Mouse (Mus musculus): ENCODE results near the gene Glod4.
A peak's percentile ranks its signal among the peaks of the same experiment; 100 is the strongest.

Gene Glod4

DNA sequence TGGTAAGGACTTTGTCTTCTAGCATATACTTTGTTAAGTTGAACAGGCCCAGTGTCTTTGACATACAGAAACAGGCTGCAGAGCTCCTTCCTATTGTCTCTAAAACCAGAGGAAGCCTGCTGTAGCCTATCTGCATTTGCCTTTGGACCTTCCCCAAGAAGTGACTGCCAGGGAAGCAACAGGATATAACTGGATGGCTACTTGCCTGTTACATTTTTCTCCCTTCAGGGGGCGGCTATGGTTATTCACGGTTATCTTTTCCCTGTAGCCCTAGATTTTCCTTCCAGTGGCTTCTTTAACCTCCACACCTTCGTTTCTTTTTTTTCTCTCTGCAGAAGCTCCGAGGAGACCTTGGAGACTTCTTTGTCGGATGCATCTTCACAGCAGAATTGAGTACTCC is 36.7 kb downstream of the Glod4 start:
- DNase-seq (ENCODE audit: extremely low read depth, low read depth) = no peak

DNA sequence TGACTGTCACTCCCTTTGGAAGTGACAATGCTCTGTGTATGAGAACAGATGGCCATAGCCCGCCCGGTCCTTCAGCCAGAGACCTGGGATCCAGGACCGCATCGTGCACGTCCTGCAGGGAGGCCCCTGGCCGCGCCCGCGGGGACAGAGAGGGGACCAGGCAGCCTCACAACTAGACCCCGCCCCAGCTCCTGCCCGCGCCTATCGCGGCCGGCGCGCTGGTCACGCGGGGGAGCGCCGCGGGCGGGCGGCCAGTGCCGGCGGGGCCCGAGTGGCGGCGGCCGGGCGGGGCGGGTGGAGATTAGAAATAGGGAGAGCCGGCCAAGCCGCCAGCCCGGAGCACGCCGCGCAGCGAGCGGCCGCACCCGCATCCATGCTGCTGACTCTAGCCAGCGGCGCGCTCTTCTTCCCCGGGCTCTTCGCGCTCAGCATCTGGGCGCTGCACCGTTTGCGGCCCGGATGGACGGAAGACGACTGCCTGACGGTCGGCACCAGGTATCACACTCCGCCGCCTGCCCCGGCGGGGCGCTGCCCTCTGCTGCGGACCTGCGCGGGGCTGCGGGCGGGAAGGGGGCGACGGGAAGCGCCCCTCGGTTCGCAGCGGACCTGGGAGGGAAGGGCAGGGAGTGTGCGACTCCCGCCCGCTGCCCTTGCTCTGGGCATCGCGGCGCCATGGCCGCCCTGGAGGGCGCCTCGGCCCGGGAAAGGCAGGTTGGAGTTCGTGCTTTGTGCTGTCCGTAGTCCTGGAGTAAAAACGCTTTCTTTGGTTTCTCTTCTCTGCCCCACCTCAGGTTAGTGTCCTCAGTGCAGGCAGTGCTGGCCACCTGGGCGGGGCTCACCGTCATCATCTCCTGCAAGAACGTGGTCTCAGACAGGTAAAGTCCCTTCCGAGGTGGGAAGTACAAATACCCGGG is 41.5 kb downstream of the Glod4 start:
- no peak for DNase-seq (ENCODE audit: extremely low read depth, low read depth)

DNA sequence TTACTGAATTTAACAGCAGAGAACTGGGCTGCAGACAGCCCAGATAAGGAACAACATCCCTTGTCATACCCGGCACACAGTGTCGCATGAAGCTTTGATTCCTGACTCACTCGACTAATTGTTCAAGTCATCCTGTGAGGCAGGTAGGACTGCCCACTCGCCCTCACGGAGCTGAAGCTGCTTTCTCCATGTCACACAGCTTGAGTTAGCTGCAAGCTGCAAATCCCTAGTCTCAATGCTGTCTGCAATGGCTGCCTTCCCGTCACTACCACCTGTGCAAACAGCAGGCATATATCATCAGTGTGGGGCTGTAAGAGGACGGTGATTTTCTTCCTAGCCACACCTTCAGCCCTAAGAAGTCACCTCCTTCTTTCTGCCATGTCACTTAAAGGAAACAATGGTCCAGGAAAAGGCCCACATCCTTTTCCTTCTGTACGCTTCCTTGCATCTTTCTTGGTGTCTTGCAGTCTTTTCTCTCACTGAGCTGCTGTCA is 46.5 kb downstream of the Glod4 start:
- no peak for DNase-seq (ENCODE audit: extremely low read depth, low read depth)

DNA sequence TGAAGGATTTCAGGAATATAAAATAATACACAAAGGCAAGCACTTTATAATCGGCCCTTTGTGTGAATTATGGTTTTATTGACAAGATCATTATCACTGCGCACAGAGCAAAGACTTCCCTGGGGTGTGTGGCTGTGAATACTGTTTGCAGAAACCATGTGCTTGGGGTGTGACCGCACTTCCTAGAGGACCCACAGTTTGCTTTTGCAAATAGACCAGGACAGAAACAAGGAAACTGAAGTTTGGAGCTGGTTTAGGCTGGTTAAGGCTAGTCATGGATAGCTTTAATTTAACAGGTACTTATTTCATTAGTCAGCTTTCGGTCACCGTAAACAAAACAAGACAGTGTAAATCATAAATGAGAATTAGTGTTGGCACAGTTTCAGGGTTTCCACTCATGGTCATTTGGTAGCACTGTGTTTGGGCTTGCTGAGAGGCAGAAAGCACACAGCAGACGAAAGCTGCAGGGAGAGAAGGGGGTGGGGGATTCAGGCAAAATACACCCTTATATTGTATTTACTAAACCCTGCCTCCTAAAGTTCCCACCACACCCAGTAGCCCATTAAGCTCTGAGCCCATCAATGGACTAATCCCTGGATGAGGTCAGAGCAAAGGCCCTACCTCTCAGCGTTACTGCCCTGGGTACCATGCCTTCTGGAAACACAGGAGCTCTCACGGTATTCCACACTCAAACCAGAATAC is 47.1 kb downstream of the Glod4 start:
- DNase-seq (ENCODE audit: extremely low read depth, low read depth) = no peak

DNA sequence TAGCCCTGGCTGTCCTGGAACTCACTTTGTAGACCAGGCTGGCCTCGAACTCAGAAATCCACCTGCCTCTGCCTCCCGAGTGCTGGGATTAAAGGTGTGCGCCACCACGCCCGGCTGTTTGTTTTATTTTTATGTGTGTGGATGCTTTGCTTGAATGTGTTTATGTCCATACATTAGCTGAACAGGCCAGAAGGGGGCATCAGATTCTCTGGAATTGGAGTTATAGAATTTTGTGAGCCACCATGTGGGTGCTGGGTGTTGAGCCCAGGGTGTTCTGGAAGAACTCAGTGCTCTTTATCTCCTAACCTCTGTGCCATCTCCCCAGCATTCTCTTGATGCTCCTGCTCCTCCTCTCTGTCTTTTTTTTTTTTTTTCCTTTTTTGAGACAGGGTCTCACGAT is 56.6 kb downstream of the Glod4 start:
- DNase-seq (ENCODE audit: extremely low read depth, low read depth) = no peak

DNA sequence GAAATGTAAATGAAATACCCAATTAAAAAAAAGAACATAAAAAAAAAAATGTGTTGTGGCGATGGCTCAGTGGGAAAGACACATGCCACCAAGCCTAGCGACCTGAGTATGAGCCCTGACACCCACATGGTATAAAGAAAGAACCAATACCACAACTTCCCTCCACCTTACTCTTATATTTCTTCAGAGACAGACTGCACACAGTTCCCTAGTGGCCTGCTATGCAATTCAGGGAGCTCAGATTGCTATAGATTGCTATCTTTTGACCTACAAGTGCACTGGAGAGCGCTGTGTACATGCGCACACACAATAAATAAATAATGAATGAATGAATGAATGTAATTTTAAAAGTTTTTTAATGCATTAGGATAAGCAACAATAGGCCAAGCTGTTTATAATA is 59.8 kb downstream of the Glod4 start:
- no peak for DNase-seq (ENCODE audit: extremely low read depth, low read depth)

DNA sequence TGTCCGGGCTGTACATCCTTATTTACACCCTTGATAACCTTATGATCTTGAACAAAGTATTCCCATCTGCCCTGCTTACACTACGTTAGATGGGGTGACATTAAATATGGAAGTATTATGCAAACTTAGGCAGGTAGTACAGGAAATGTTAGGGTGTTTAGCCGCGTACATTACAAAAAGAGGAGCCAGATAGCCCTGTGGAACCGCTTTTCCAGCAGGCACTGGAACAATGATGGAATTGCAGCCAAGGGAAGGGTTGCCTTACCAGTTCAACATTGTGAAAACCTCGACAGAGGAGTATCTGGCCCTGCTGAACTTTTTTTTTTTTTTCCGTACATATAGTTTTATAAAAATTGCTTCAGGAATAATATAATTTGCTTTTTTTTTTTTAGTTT is 63.4 kb downstream of the Glod4 start:
- DNase-seq (ENCODE audit: extremely low read depth, low read depth) = no peak

DNA sequence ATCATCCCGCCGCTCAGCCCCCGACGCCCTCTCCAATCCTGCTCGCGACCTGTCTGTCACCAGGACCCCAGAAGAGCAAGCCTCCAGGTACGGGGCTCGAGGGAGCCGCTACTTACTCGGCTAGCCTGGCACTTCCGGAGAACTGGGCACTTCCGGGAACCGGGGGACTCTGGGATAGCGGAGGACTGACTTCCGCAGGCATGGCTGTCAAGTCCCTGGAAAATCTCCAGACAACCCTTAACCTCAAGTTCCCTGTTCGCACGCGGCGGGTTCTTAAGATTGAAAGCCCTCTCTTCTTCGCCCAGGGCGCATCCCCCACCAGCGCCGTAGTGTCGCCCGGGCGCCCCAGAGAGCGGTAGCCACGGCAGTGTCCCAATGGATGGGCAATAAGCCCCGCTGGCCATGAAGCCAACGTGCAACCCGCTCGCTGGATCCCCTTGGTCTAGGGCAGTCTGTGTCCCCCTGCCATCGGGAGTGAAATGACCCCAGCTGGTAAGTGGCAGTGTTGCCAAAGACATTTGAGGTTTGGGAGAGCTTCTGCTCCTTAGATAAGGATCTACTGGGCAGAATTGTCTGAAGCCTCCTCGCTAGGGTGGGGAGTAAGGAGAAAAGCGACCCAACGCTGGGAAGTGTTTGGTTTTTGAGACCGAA is 63.9 kb downstream of the Glod4 start, which contains the start of the genes Vps53 and Fam57a:
Vps53 (minus strand) TSS at position 153 of the 651 bp plus-strand sequence.
Fam57a (plus strand) TSS at position 177 of the 651 bp plus-strand sequence.
- DNase-seq (ENCODE audit: extremely low read depth, low read depth) = peak; percentile 81

DNA sequence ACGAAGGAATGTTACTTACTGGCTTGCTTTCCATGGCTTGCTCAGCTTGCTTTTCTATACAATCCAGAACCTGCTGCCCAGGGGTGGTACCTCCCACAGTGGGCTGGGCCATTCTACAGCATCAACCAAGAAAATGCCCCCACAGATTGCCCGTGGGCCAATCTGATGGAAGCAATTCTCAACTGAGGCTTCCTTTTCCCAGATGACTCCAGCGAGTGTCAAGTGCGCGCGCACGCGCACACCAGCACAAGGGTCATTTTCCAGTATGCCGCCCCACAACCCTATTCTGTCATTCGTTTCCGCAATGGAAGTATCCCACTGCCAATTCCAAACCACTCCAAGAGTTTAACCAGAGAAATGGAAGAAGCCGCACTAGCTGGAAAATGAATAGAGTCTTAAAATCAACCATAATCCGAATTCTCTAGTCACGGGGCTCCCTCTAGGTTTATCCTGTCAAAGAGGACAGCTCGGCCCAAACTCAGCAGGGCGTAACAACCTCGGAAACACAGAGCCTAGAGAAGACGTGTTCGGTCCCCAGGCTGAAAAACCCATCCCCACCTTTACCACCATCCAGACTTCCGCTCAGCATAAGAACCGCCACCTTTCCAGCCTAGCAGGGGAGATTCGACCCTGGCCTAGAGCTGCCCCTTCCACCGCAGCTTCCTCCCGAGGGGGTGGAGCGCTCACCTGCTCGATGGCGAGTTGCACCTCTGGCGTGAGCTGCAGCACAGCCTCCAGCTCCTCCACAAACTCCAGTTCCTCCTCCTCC is 64.6 kb downstream of the Glod4 start:
- peak; percentile 56 for DNase-seq (ENCODE audit: extremely low read depth, low read depth)

DNA sequence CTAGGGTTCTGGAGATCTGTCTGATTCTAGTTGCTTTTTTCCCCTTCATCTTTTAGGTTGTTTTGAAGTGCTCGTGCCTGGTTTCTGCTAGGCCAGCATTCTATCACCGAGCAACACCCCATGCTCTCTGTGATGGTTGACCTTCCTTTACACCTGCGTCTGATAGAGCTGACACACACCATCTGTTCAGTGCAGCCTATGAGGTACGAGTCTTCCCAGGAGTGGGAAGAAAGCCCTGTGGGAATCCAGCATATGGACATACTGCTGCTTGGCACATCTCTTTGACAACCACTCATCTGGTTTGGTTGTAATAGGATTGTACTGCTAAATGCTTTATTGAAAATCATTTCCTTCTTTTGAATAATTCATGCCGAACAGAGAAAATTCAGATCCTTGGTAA is 73.3 kb downstream of the Glod4 start:
- DNase-seq (ENCODE audit: extremely low read depth, low read depth) = no peak

DNA sequence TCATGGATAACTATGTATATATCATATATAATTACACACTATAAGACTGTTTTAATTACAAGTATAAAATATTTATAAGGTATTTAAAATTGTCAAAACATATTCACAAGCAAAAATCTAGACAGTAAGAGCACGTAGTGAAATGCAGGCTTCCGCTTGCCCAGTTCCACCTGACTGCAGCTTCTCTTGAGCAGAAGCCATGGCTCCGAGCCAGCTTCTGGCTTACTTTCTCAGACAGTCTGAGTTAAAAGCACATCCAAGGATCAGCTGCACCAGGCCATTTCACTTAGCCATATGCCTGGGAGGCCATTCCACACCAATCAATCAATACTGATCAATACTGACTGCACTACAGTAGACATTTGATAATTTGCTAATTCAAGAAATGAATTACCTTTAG is 74.5 kb downstream of the Glod4 start:
- DNase-seq (ENCODE audit: extremely low read depth, low read depth) = no peak

DNA sequence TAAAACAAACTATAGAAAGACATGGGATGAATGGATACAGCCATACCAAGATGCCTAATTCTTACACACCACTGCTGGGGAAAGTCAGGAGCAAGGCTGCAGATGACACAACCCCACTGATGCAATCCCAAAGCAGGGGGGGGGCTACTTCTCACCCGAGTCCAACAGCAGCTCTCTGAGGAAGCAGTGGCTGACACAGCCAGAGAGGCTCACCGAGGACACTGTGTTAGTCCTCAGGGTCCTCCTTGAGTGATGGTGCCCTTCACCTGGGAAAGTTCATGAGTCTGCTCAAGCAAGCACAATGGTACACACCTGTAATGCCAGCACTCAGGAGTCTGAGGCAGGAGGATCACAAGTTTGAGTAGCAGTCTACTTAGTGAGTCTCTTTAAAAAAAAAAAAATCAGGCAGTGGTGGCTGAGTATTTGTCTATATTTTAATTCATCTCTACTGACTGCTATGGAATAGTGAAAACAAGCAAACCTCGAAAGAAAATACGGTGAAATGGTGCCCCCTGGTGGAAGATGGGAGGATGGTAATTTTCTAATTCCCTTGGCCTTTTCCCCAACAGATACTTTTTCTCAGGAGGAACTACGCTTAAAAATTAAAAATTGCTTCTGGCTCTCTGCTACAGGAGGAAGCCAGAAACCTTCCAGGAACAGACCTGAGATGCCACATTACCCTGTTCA is 76.3 kb downstream of the Glod4 start:
- DNase-seq (ENCODE audit: extremely low read depth, low read depth) = peak; percentile 54

DNA sequence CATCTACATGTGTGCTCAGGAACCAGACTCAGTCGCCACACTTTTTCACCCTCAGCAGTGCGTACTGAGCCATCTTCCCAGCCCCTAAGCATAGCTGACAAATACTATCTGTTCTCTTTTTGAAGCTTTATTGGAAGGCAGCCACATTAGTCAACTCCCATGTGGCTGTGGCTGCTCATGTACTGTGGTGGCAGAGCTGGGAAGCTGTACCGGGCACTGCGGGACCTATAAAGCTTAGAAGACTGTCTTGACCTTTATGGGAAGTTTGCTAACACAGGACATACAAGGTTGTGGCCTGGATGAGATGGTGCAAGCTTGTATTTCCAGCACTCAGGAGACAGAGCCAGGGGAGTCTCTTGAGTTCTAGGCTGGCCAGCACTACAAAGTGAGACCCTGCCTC is 76.9 kb downstream of the Glod4 start:
- no peak for DNase-seq (ENCODE audit: extremely low read depth, low read depth)

DNA sequence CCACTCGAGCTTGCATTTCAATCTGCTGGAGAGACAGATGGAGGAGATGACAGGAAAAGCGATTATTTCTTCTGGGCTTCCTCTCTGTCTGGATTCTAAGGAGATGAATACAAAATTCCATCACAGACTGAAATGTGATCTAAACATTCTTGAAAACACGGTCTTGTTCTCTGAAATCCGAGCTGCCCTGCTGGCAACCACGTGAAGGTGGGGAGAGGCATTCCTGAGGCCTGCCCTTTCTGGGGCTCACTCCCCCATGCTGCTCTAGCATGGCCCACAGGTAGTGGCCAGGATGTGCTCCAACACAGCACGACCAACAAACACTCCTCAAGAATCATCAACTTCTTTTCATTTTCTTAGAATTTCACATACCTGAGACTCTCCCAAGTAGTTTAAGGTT is 83.3 kb downstream of the Glod4 start:
- DNase-seq (ENCODE audit: extremely low read depth, low read depth) = no peak

DNA sequence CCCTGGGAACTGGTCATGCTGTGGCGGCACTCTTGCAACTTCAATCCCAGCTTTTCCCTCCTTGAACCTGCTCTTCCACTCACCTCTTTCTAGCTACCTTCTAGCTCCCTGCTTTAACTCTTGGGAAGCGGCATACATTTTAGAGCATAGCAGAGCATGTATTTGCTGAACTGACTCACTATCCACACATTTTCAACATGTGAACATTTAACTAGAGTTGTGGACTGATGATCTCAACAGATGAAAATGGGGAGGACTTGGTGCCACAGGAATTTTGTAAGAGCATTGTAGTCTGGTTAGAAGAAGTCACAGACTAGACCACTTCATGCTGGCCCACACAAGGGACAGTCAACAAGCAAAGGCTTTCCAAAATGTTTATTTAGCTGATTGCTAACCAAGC is 85.2 kb downstream of the Glod4 start:
- no peak for DNase-seq (ENCODE audit: extremely low read depth, low read depth)

DNA sequence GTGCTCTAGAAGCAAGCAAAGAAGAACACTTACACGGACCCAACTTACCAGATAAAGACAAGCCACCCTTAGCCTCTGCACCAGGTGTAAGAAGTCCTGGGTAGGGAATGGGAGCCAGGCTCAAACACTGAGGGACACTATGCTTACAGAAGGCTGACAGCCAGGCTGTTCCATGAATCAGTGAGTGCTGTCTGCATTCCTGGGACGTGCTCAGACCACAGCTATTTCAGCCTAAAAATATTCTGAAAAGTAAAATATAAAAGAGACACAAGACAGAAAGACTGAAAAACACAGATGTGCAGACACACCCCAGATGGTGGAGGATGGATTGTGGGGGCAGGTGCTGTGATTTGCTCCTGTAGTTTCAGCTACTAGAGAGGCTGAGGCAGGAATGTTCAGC is 88.7 kb downstream of the Glod4 start:
- no peak for DNase-seq (ENCODE audit: extremely low read depth, low read depth)

DNA sequence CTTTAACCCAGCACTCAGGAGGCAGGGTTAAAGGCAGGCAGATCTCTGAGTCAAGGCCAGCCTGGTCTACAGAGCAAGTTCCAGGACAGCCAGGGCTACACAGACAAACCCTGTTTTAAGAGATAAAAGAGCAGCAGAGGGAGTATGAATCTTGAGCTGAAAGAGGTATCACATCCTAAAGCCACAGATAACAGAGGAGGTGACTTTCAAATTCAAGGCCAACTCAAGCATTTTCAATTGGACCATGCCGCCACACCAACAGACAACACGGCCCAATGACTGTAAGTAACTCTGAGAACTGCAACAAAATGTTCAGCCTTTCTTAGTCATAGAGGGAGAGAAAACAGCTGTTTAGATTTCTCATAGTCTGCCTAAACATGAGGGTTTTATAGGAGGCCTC is 89.3 kb downstream of the Glod4 start:
- no peak for DNase-seq (ENCODE audit: extremely low read depth, low read depth)

DNA sequence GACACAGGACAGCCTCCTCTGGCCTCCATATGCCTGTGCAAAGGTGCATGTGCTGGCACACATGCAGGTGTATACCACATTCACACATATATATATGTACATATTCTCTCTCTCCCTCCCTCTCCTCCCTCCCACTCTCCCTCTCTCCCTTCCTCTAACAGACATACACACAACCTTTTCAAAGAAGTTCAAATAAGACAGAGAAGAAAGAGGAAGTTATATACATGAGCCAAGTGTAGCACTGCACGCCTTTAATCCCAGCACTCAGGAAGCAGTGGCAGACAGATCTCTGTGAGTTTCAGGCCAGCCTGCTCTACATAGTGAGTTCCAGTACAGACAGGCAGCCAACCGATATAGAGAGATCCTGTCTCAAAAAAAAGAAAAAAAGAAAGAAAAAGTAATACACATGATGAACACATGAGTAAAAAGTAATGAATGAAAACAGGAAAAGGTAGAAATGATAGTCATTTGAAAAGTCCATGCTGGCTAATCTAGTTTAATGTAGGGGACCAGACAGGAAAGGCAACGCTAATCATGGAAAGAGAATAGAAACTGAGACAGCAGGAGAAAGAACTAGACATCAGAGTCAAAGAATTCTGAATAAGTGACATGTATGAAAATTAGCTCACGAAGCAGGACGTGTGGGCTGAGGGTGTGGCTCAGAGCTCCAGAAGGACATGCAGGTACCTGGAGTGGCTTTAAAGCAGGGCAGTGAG is 90.1 kb downstream of the Glod4 start:
- DNase-seq (ENCODE audit: extremely low read depth, low read depth) = peak; percentile 67

DNA sequence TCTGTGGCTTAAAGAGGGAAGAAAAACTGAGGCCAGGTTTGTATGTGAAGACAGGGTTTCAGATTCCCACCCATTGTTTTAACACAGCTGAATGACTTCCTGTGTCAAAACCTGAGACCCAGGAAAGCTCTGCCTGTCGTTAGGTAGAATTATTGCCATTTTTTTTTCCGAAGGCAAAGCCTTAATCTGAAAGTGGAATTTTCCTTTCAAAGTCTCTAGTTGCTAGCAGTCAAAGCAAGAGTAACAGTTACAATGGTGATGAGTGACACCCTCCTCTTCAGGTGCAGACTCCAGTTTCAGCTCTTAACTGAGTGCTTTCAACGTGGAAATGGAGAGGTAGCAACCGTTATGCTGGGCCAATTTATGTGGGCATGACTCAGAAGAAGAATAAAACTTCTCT is 92.5 kb downstream of the Glod4 start:
- DNase-seq (ENCODE audit: extremely low read depth, low read depth) = no peak

Data from MEL-GATA-1-ER (cell line).